Mouse (Mus musculus): ENCODE data around the gene Chodl. TPM values are rescaled to one million over a fixed set of nuclear protein-coding genes. Genes with fewer than 3 reads are reported as not detected.

Chodl gene
- polyA plus RNA-seq (2012; rRNA removed; ENCODE audit: low replicate concordance), result 0.69 TPM in 1 of 2 replicates, not detected in the other

DNA sequence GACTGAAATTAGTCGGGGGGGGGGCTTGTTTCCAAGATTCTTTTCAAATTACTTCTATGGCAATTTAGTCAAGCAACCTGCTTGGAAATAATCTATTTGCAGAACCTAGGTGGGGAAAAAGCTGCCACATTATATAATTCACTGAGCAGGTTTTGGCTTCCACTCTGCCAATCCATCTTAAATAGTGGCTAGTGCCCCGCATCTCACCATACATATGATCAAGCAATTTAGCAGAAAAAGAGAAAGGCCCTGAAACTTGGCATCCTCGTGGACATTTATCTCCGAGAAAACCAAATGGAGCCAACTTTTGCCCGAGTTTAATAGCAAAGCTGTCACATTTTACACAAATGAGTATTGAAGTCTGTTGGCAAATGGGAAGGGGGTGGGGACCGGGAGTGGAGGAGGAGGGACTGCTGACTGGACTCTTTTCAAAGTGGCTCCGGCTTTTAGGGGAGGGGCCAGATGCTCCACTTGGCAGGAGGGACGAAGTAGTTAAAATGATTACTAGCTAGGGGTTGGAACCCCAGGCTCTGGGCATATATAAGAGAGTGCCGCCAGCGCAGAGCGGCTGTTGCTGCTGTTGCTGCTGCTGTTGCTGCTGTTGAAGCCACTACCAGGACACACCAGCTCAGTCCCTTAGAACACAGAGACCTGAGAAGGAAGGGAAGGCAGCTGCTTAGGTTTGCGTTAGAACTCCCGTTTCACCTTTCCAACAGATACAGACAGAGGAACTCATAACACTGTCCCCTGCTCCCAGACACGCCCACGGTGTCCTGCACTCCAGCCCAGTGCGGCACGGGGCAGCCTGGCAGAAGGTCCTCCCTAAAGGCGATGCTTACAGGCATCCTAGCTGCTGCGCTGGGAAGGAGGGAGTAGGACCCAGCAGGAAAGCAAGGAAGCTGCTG is at the start of gene Chodl:
Gene Chodl (plus strand): TSS at position 567 of the 905 bp plus-strand sequence.

Other genes starting within 250 kb of the Chodl start
- not detected in 2 replicates for gene Tmprss15, start 160.1 kb downstream of the Chodl start, polyA plus RNA-seq (2012; rRNA removed; ENCODE audit: low replicate concordance)